In genomic region chr8:61660961-61661360, GRCm38 (mm10) we compare ENCODE assay signal across 19 mouse cellular contexts.
A peak's percentile ranks its signal among the peaks of the same experiment; 100 is the strongest.
DNase-seq lines count a peak whose midpoint lies in the region; ATAC-seq lines count a peak whose summit lies in the region.
"Had no signal": no experiment of that assay in that cellular context is flagged by ENCODE, and none has a peak within 500 bp of the region (broad histone marks: within the 10 kb centered on the region; RNA-seq: fewer than 3 reads in every experiment).

No protein-coding gene starts in this region.

- H3K36me3 ChIP-seq in lung, embryonic 16.5 days (ENCODE audit: control insufficient read depth, insufficient read depth, low read length) = no peaks in the 10 kb centered on the region
- H3K36me3 ChIP-seq: forebrain, embryonic 12.5 days had no signal

- no peak overlapping the region for H3K9ac ChIP-seq in lung, embryonic 16.5 days (ENCODE audit: low read length)
- H3K9ac ChIP-seq: embryonic facial prominence, embryonic 12.5 days; forebrain, embryonic 12.5 days had no signal

- 80% methylated on average over 5 of the region's 5 CpGs for WGBS in lung, embryonic 16.5 days

- ATAC-seq in lung, embryonic 16.5 days (ENCODE audit: low read depth) = no peak
- ATAC-seq: forebrain, embryonic 14.5 days; forebrain, embryonic 16.5 days had no signal

- DNase-seq in lung, postnatal 14 days = no peak
- DNase-seq in fat pad, adult 2 months (ENCODE audit: extremely low read depth, low read depth, low spot score) = peak; percentile 74
- DNase-seq in gonadal fat pad, adult 2 months (ENCODE audit: low read depth) = peak; percentile 71
- no peak for DNase-seq in gastrocnemius, postnatal 4 days (ENCODE audit: low spot score in 2 of 2)
- DNase-seq: adrenal gland, adult 2 months; adrenal gland, postnatal 10 days; adrenal gland, postnatal 25 days; cerebellum, adult 11 months; cerebellum, adult 18-20 months; cerebellum, adult 9-10 months; cerebellum, postnatal 10 days; cerebellum, postnatal 25 days had no signal

- no peak overlapping the region for H3K4me2 ChIP-seq in lung, embryonic 16.5 days (ENCODE audit: low read depth, low read length)
- H3K4me2 ChIP-seq: embryonic facial prominence, embryonic 12.5 days; forebrain, embryonic 12.5 days had no signal

- peak overlapping the region; percentile 30; the same call in 1 of the 2 replicates for H3K27ac ChIP-seq in lung, embryonic 16.5 days (ENCODE audit: low read length)
- H3K27ac ChIP-seq: embryonic facial prominence, embryonic 10.5 days; embryonic facial prominence, embryonic 12.5 days; forebrain, embryonic 10.5 days; forebrain, embryonic 12.5 days had no signal

- H3K4me1 ChIP-seq in lung, embryonic 16.5 days (replicated peaks; ENCODE audit: control insufficient read depth, insufficient read depth, low read length) = peaks cover 22% of the 10 kb centered on the region

- H3K4me3 ChIP-seq in lung, embryonic 16.5 days (ENCODE audit: low read length) = no peak overlapping the region
- H3K4me3 ChIP-seq: embryonic facial prominence, embryonic 10.5 days; embryonic facial prominence, embryonic 12.5 days; forebrain, embryonic 10.5 days; forebrain, embryonic 12.5 days had no signal

- H3K9me3 ChIP-seq in lung, embryonic 16.5 days (ENCODE audit: control insufficient read depth, low read length) = no peaks in the 10 kb centered on the region
- H3K9me3 ChIP-seq: embryonic facial prominence, embryonic 10.5 days; embryonic facial prominence, embryonic 12.5 days; forebrain, embryonic 10.5 days; forebrain, embryonic 12.5 days had no signal

- no peaks in the 10 kb centered on the region for H3K27me3 ChIP-seq in lung, embryonic 16.5 days (ENCODE audit: control insufficient read depth, insufficient read depth, low read depth, low read length)
- H3K27me3 ChIP-seq: embryonic facial prominence, embryonic 12.5 days; forebrain, embryonic 12.5 days had no signal

Comparison
In these comparisons a context has a peak if more than half of its experiments do, and no peak if none do; other contexts are left out.
1. DNase-seq: peak in fat pad, adult 2 months (single experiment) and gonadal fat pad, adult 2 months (single experiment); none in lung, postnatal 14 days (single experiment) and gastrocnemius, postnatal 4 days (0 of 2).